Mouse (Mus musculus) duodenum, adult 2 months (tissue): Measurements from ENCODE around the gene Thbs4. TPM values are rescaled to one million over a fixed set of nuclear protein-coding genes. Genes with fewer than 3 reads are reported as not detected.

Experiments used
- polyA plus RNA-seq: library from polyadenylated mRNA; depleted of rRNA; stranded (reverse); fragments of >200 nt; gene quantifications from 2 replicates; pipeline ENCODE4 v1.2.3, GENCODE M21; 2012; ENCODE audit warnings: low replicate concordance; rRNA removed

The Thbs4 gene
- 0.69 and 2.1 TPM in 2 replicates for polyA plus RNA-seq

GRCm38 (mm10) chr13:92794462-92795214, at the start of gene Thbs4:
TSS of gene Thbs4 (minus strand) at chr13:92794818.

Other genes with a start within 250 kb of the Thbs4 start
- not detected in 2 replicates for gene Spz1, start 218.6 kb downstream of the Thbs4 start, polyA plus RNA-seq
- gene Serinc5, start 183.7 kb downstream of the Thbs4 start, polyA plus RNA-seq = 9.1 and 9.8 TPM in 2 replicates
- gene Mtx3, start 49.9 kb upstream of the Thbs4 start, polyA plus RNA-seq = 2.0 and 2.3 TPM in 2 replicates